Mouse (Mus musculus) spleen, postnatal 10 days (tissue): ENCODE measurements around the gene Podxl.
"Not testable (repeated sequence)": the region's sequence is repeated elsewhere in the genome, so short reads cannot be mapped to it uniquely, and the experiment has no call there.

Source experiments
- DNase-seq, 2 experiments: peaks; one replicate each; pipeline ENCODE4 v3.0.0; 2021 to 2022; ENCODE audit warnings: low spot score in 2 of 2

Podxl gene

GRCm38 (mm10) chr6:31567200-31567599, 3.4 kb upstream of the Podxl start:
- DNase-seq = no peak

GRCm38 (mm10) chr6:31564901-31565391, 1.2 kb upstream of the Podxl start:
- no peak for DNase-seq

GRCm38 (mm10) chr6:31564182-31564531, 376 bp upstream of the Podxl start:
- DNase-seq = no peak

- DNase-seq = no peak
Observed at GRCm38 (mm10) chr6:31562371-31563080, 1.3 kb downstream of the Podxl start.

- DNase-seq = not testable (repeated sequence)
Observed at GRCm38 (mm10) chr6:31561948-31562347, 1.8 kb downstream of the Podxl start.

GRCm38 (mm10) chr6:31560138-31560959, 3.4 kb downstream of the Podxl start:
- no peak for DNase-seq

GRCm38 (mm10) chr6:31556460-31557100, 7.2 kb downstream of the Podxl start:
- no peak for DNase-seq

GRCm38 (mm10) chr6:31550876-31551532, 12.8 kb downstream of the Podxl start:
- no peak for DNase-seq

GRCm38 (mm10) chr6:31549361-31550051, 14.3 kb downstream of the Podxl start:
- DNase-seq = no peak

- no peak for DNase-seq
Observed at GRCm38 (mm10) chr6:31544318-31544717, 19.5 kb downstream of the Podxl start.

GRCm38 (mm10) chr6:31540018-31540417, 23.8 kb downstream of the Podxl start:
- no peak for DNase-seq

- no peak for DNase-seq
Observed at GRCm38 (mm10) chr6:31538112-31538511, 25.7 kb downstream of the Podxl start.

- DNase-seq = no peak
Observed at GRCm38 (mm10) chr6:31537193-31537592, 26.6 kb downstream of the Podxl start.

- no peak for DNase-seq
Observed at GRCm38 (mm10) chr6:31534705-31535104, 29.1 kb downstream of the Podxl start.

- DNase-seq = no peak
Observed at GRCm38 (mm10) chr6:31531880-31532279, 31.9 kb downstream of the Podxl start.

GRCm38 (mm10) chr6:31528339-31528738, 35.4 kb downstream of the Podxl start:
- DNase-seq = no peak

- DNase-seq = peak; percentile 52 to 69
Observed at GRCm38 (mm10) chr6:31527897-31528296, 35.9 kb downstream of the Podxl start.

- DNase-seq = no peak
Observed at GRCm38 (mm10) chr6:31526929-31527328, 36.9 kb downstream of the Podxl start.

GRCm38 (mm10) chr6:31525231-31525900, 38.4 kb downstream of the Podxl start:
- DNase-seq = peak; percentile 44 to 70

GRCm38 (mm10) chr6:31524647-31525046, 39.1 kb downstream of the Podxl start:
- DNase-seq = no peak

GRCm38 (mm10) chr6:31524121-31524520, 39.7 kb downstream of the Podxl start:
- no peak for DNase-seq
